Mouse (Mus musculus) myocyte (in vitro differentiated cells): ENCODE measurements around the gene Ceacam16.
A peak's percentile ranks its signal among the peaks of the same experiment; 100 is the strongest.

Source experiments
- CEBPB ChIP-seq: IDR thresholded peaks from 2 replicates; pipeline ENCODE4 v1.6.1; 2011; ENCODE audit warnings: mild to moderate bottlenecking, moderate library complexity; ENCODE audit not compliant: poor library complexity, insufficient read depth, severe bottlenecking
- E2F4 ChIP-seq: IDR thresholded peaks from one replicate; pipeline ENCODE4 v1.6.1; 2011; ENCODE audit warnings: mild to moderate bottlenecking, control low read depth, moderate library complexity; ENCODE audit not compliant: insufficient read depth
- MAX ChIP-seq: IDR thresholded peaks from one replicate; pipeline ENCODE4 v1.6.1; 2011; ENCODE audit warnings: low read depth, mild to moderate bottlenecking, control low read depth
- MYOD1 ChIP-seq, 3 experiments: IDR thresholded peaks; one replicate each; pipeline ENCODE4 v1.6.1; 2011; ENCODE audit warnings: control low read depth in 2 of 3, low read depth in 2 of 3, mild to moderate bottlenecking in 2 of 3, moderate library complexity in 1 of 3; ENCODE audit not compliant: insufficient read length in 2 of 3, control insufficient read depth in 1 of 3
- MYOG ChIP-seq, 3 experiments: IDR thresholded peaks; one replicate each; pipeline ENCODE4 v1.6.1; 2011; ENCODE audit warnings: control low read depth in 2 of 3, low read depth in 2 of 3, mild to moderate bottlenecking in 2 of 3; ENCODE audit not compliant: insufficient read length in 2 of 3, control insufficient read depth in 1 of 3, insufficient read depth in 1 of 3
- POLR2A ChIP-seq: IDR thresholded peaks from one replicate; pipeline ENCODE4 v1.6.1; 2011; ENCODE audit warnings: low read depth, mild to moderate bottlenecking, control low read depth, moderate library complexity; ENCODE audit not compliant: insufficient read length
- POLR2AphosphoS2 ChIP-seq: IDR thresholded peaks from one replicate; pipeline ENCODE4 v1.6.1; 2011; ENCODE audit warnings: low read depth, control low read depth; ENCODE audit not compliant: insufficient read length
- REST ChIP-seq: IDR thresholded peaks from one replicate; pipeline ENCODE4 v1.6.1; 2011; ENCODE audit warnings: mild to moderate bottlenecking, control low read depth, moderate library complexity; ENCODE audit not compliant: insufficient read depth, insufficient read length
- SRF ChIP-seq: IDR thresholded peaks from one replicate; pipeline ENCODE4 v1.6.1; 2011; ENCODE audit warnings: low read depth; ENCODE audit not compliant: control insufficient read depth, insufficient read length
- TCF12 ChIP-seq: IDR thresholded peaks from one replicate; pipeline ENCODE4 v1.6.1; 2011; ENCODE audit warnings: mild to moderate bottlenecking, control low read depth; ENCODE audit not compliant: poor library complexity, insufficient read depth, severe bottlenecking
- TCF3 ChIP-seq: IDR thresholded peaks from one replicate; pipeline ENCODE4 v1.6.1; 2011; ENCODE audit warnings: low read depth, control low read depth; ENCODE audit not compliant: insufficient read length
- USF1 ChIP-seq: IDR thresholded peaks from one replicate; pipeline ENCODE4 v1.6.1; 2011; ENCODE audit warnings: low read depth, mild to moderate bottlenecking, control low read depth, moderate library complexity

GRCm38 (mm10) chr7:19818440-19818839, 42.7 kb downstream of the Ceacam16 start:
- TF ChIP-seq E2F4 (no peak), USF1 (no peak), POLR2A (no peak), MYOG (IDR thresholded peaks at IDR 0.05; ENCODE audit: control insufficient read depth in 1 of 3, insufficient read depth in 1 of 3, insufficient read length in 2 of 3, low read depth in 2 of 3) (peak in 1 of 3 experiments; percentile 40), POLR2AphosphoS2 (peak; percentile 62), REST (no peak), TCF12 (no peak), MYOD1 (IDR thresholded peaks at IDR 0.05; ENCODE audit: control insufficient read depth in 1 of 3, insufficient read length in 2 of 3, low read depth in 2 of 3) (peak in 1 of 3 experiments; percentile 20), CEBPB (peak; percentile 89), SRF (no peak), MAX (no peak), TCF3 (no peak)
